Mouse (Mus musculus): ENCODE measurements around the gene Plagl2. TPM values are rescaled to one million over a fixed set of nuclear protein-coding genes. Genes with fewer than 3 reads are reported as not detected.

Plagl2 gene
- total and polyA plus RNA-seq, 3 experiments, result 8.1 to 52.7 (median 18.0) TPM

- Histone ChIP-seq H3K36me3 (replicated peaks in 1 of 2; ENCODE audit: control insufficient read depth in 1 of 2, insufficient read depth in 1 of 2, low read length in 1 of 2) (peaks cover 27 to 45% of the 10 kb centered on the region in 2 experiments), H3K9ac (ENCODE audit: insufficient read depth, low read depth) (no peak overlapping the region), H3K27ac (ENCODE audit: insufficient read depth, low read depth) (no peak overlapping the region), H3K79me2 (replicated peaks; ENCODE audit: control insufficient read depth, extremely low read depth, insufficient read depth, poor library complexity, severe bottlenecking) (no peaks in the 10 kb centered on the region), H3K4me3 (replicated peaks in 1 of 3; ENCODE audit: low read depth in 2 of 3, low read length in 2 of 3, poor library complexity in 1 of 3) (no peak overlapping the region), H3K9me3 (replicated peaks; ENCODE audit: low read length) (no peaks in the 10 kb centered on the region), H3K4me1 (ENCODE audit: control insufficient read depth in 1 of 2, insufficient read depth in 2 of 2) (peaks cover 9 to 24% of the 10 kb centered on the region in 2 experiments), H3K27me3 (replicated peaks) (no peaks in the 10 kb centered on the region), H3K4me2 (ENCODE audit: insufficient read depth, low read depth, poor library complexity, severe bottlenecking) (no peak overlapping the region)
- in situ Hi-C loops (cut with MboI; ENCODE audit: low pct_ligation_motif_present, low pct_unique_long_range_greater_than_20kb, low sequenced_read_pairs), result no loop called here
- DNase-seq (ENCODE audit: extremely low read depth), result no peak
- no peak for TF ChIP-seq MAX (IDR thresholded peaks at IDR 0.05; ENCODE audit: low read length)
- TF ChIP-seq IRF4 (IDR thresholded peaks at IDR 0.05; ENCODE audit: low read depth, low read length), result no peak
- TF ChIP-seq SMC3 (IDR thresholded peaks at IDR 0.05; ENCODE audit: low read depth, low read length), result no peak
- no peak for TF ChIP-seq MYC (IDR thresholded peaks at IDR 0.05; ENCODE audit: low read depth, low read length)
- TF ChIP-seq CHD1 (IDR thresholded peaks at IDR 0.05; ENCODE audit: low read depth, low read length), result no peak
- dilution Hi-C loops (cut with MboI; ENCODE audit: extremely low pct_ligation_motif_present, extremely low pct_unique_long_range_greater_than_20kb, low sequenced_read_pairs), result no loop called here
These were observed 29.8 kb downstream of the Plagl2 start for GRCm38 (mm10) chr2:153211451-153211850.

GRCm38 (mm10) chr2:153209286-153209685 is 31.9 kb downstream of the Plagl2 start:
- Histone ChIP-seq H3K4me2 (ENCODE audit: insufficient read depth, low read depth, poor library complexity, severe bottlenecking) (no peak overlapping the region), H3K79me2 (replicated peaks; ENCODE audit: control insufficient read depth, extremely low read depth, insufficient read depth, poor library complexity, severe bottlenecking) (no peaks in the 10 kb centered on the region), H3K9me3 (replicated peaks; ENCODE audit: low read length) (no peaks in the 10 kb centered on the region), H3K27ac (ENCODE audit: insufficient read depth, low read depth) (no peak overlapping the region), H3K27me3 (replicated peaks) (no peaks in the 10 kb centered on the region), H3K36me3 (replicated peaks in 1 of 2; ENCODE audit: control insufficient read depth in 1 of 2, insufficient read depth in 1 of 2, low read length in 1 of 2) (peaks cover 41 to 65% of the 10 kb centered on the region in 2 experiments), H3K9ac (ENCODE audit: insufficient read depth, low read depth) (no peak overlapping the region), H3K4me3 (replicated peaks in 1 of 3; ENCODE audit: low read depth in 2 of 3, low read length in 2 of 3, poor library complexity in 1 of 3) (no peak overlapping the region), H3K4me1 (ENCODE audit: control insufficient read depth in 1 of 2, insufficient read depth in 2 of 2) (peaks cover 0 to 5% of the 10 kb centered on the region in 2 experiments; a peak in 3 of 4 replicates)
- in situ Hi-C loops (cut with MboI; ENCODE audit: low pct_ligation_motif_present, low pct_unique_long_range_greater_than_20kb, low sequenced_read_pairs) (no loop called here), dilution Hi-C loops (cut with MboI; ENCODE audit: extremely low pct_ligation_motif_present, extremely low pct_unique_long_range_greater_than_20kb, low sequenced_read_pairs) (no loop called here)
- DNase-seq (ENCODE audit: extremely low read depth), result no peak
- no peak for TF ChIP-seq RCOR1 (conservative IDR thresholded peaks at IDR 0.05; ENCODE audit: low read depth, low read length)
- no peak for TF ChIP-seq MEF2A (IDR thresholded peaks at IDR 0.05; ENCODE audit: borderline replicate concordance, low read depth, low read length)
- no peak for TF ChIP-seq SIN3A (IDR thresholded peaks at IDR 0.05; ENCODE audit: low read length)
- TF ChIP-seq JUN (IDR thresholded peaks at IDR 0.05; ENCODE audit: insufficient read depth, low read depth, low read length), result no peak
- TF ChIP-seq CTCF (conservative IDR thresholded peaks at IDR 0.05 in 1 of 2, IDR thresholded peaks at IDR 0.05 in 1 of 2; ENCODE audit: low read depth in 2 of 2, low read length in 2 of 2), result no peak
- TF ChIP-seq EP300 (IDR thresholded peaks at IDR 0.05; ENCODE audit: low read length), result no peak
- no peak for TF ChIP-seq POLR2A (IDR thresholded peaks at IDR 0.05; ENCODE audit: low read depth, low read length)
- no peak for TF ChIP-seq ZNF384 (IDR thresholded peaks at IDR 0.05; ENCODE audit: low read depth, low read length)
- TF ChIP-seq E2F4 (IDR thresholded peaks at IDR 0.05; ENCODE audit: insufficient replicate concordance, low read depth, low read length), result no peak
- TF ChIP-seq ZMIZ1 (IDR thresholded peaks at IDR 0.05; ENCODE audit: low read depth, low read length), result no peak
- no peak for TF ChIP-seq MAZ (IDR thresholded peaks at IDR 0.05; ENCODE audit: low read depth, low read length)
- TF ChIP-seq MXI1 (IDR thresholded peaks at IDR 0.05; ENCODE audit: low read depth, low read length), result no peak
- no peak for TF ChIP-seq TBP (conservative IDR thresholded peaks at IDR 0.05; ENCODE audit: low read depth, low read length)
- no peak for TF ChIP-seq NRF1 (IDR thresholded peaks at IDR 0.05; ENCODE audit: low read depth, low read length)
- no peak for TF ChIP-seq PAX5 (IDR thresholded peaks at IDR 0.05; ENCODE audit: low read length)
